Mouse (Mus musculus) stomach, embryonic 15.5 days (tissue): ENCODE measurements around the gene Chd2. TPM values are rescaled to one million over a fixed set of nuclear protein-coding genes. Genes with fewer than 3 reads are reported as not detected.
"Not testable (repeated sequence)": the region's sequence is repeated elsewhere in the genome, so short reads cannot be mapped to it uniquely, and the experiment has no call there.

Experiments used
- ATAC-seq: fragments of 200-750 bp; cut with Nextera tagmentation; 2 replicates; pipeline ENCODE4 v1.8.0; 2017; ENCODE audit warnings: low read depth, moderate number of reproducible peaks, moderate TSS enrichment; ENCODE audit not compliant: insufficient read depth, low FRiP score
- H3K27ac ChIP-seq: fragments of 300-500 bp; sonication (generic); 2 replicates; pipeline ENCODE4 v1.5.1; 2015; ENCODE audit warnings: mild to moderate bottlenecking, inconsistent platforms
- H3K27me3 ChIP-seq: fragments of 300-500 bp; sonication (generic); replicated peaks from 2 replicates; pipeline ENCODE4 v1.6.1; 2015; ENCODE audit warnings: inconsistent platforms
- H3K36me3 ChIP-seq: fragments of 300-500 bp; sonication (generic); 2 replicates; pipeline ENCODE4 v1.6.1; 2015; ENCODE audit warnings: inconsistent platforms
- H3K4me1 ChIP-seq: fragments of 300-500 bp; sonication (generic); 2 replicates; pipeline ENCODE4 v1.6.1; 2015; ENCODE audit warnings: inconsistent platforms
- H3K4me2 ChIP-seq: fragments of 300-500 bp; sonication (generic); 2 replicates; pipeline ENCODE4 v1.6.1; 2015; ENCODE audit warnings: mild to moderate bottlenecking, inconsistent platforms
- H3K4me3 ChIP-seq: fragments of 300-500 bp; sonication (generic); replicated peaks from 2 replicates; pipeline ENCODE4 v1.5.1; 2015; ENCODE audit warnings: inconsistent platforms
- H3K9ac ChIP-seq: fragments of 300-500 bp; sonication (generic); 2 replicates; pipeline ENCODE4 v1.6.1; 2015; ENCODE audit warnings: inconsistent platforms
- H3K9me3 ChIP-seq: fragments of 300-500 bp; sonication (generic); 2 replicates; pipeline ENCODE4 v1.6.1; 2016; ENCODE audit warnings: inconsistent platforms
- WGBS: fragments of 180-500 bp; shearing (Covaris S2); methylation state at CpG from one replicate; pipeline ENCODE4 v1.1.7; 2015; 5-methylcytosine and 5-hydroxymethylcytosine counted together
- polyA plus RNA-seq: library from polyadenylated mRNA; unstranded; fragments of >200 nt; fragmentation: Nextera tagmentation; extraction: Ambion mirVana; gene quantifications from 2 replicates; pipeline ENCODE4 v1.2.1, GENCODE M21; 2015

Chd2 gene
- polyA plus RNA-seq, 1 experiment from 2014 or later, result 43.3 TPM

DNA sequence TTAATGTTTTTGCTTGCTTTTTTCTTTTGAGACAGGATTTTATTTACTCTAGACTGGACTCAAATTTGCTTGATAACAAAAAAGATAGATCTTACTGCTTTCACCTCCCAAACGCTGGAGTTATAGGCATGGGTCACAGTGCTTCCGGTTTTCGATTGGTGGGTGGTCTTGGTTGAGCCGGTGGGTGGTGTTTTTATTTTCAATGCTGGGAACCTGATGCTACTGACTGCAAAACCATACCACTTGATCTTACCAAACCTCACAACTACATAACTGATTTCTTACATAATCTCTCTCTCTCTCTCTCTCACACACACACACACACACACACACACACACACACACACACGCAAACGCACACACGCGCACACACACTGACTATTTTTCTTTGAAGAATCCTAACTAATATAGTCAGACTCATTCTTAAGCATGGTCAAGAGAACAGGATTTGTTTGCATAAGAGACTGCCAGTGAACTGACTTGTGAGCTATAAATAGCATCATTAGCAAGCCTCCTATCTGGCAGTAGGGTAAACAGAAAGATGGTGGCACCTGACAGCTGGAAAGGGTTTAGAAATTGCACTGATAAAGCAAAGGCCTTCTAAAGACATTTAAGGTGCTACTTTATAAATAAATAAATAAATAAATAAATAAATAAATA, 37.6 kb upstream of the Chd2 start:
- peak; percentile 45; the same call in 1 of the 2 replicates for ATAC-seq
- Histone ChIP-seq H3K9ac (no peak overlapping the region), H3K4me3 (no peak overlapping the region), H3K27ac (peak overlapping the region; percentile 55), H3K9me3 (no peaks in the 10 kb centered on the region), H3K4me2 (no peak overlapping the region), H3K4me1 (peaks cover 16% of the 10 kb centered on the region), H3K36me3 (no peaks in the 10 kb centered on the region), H3K27me3 (no peaks in the 10 kb centered on the region)
- WGBS, result 23% methylated on average over 8 of the region's 8 CpGs

GRCm38 (mm10) chr7:73577888-73578421, 36.3 kb upstream of the Chd2 start:
- no peaks in the 10 kb centered on the region for H3K9me3 ChIP-seq

DNA sequence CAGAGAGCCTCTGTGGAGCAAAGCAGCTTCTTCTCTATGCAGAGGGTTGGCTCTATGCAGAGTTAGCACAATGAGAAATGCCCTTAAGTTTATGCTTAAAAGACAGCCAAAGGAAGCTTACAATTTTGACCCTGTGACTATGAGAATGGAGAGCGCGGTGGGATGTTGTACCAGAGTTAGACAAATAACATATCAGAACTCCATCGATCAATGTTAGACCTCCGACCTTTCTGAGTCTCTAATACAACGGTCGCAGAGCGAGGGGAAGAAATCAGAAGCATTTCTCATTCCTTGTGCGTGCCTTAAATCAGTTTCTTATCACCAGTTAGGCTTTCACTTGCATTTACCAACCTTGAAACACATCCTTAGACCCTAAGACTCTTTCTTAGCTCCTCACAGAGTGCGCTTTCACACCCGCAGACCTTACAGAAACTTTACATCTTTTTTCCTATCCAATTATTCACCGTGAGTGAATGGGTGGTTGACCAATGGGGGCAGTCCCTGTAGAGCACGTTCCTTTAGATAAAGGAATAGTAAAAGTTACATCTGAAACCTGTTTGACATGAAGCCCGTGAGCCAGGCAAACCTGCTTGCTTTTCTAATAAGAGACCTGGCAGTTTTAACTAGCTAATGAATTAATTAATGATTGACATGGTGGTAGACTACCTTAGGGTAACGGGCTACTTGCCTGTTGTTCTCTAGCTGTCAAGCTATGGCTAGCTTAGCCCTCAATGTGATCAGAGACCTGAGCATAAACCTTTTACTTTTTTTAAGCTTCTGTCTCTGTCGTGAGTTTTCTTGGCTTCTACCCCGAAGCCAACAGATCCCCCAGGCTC, 34.7 kb upstream of the Chd2 start:
- Histone ChIP-seq H3K27me3 (no peaks in the 10 kb centered on the region), H3K4me2 (peak overlapping the region; percentile 36), H3K4me3 (no peak overlapping the region), H3K36me3 (no peaks in the 10 kb centered on the region), H3K27ac (peak overlapping the region; percentile 44; the same call in 1 of the 2 replicates), H3K4me1 (0 out of 2 replicates have a peak, but pooled peaks cover 7% of the 10 kb centered on the region), H3K9me3 (no peaks in the 10 kb centered on the region), H3K9ac (no peak overlapping the region)
- peak; percentile 23; the same call in 1 of the 2 replicates for ATAC-seq
- 37% methylated on average over 16 of the region's 16 CpGs for WGBS

More at GRCm38 (mm10) chr7:73577888-73578421, 36.3 kb upstream of the Chd2 start:
- Histone ChIP-seq H3K36me3 (no peaks in the 10 kb centered on the region), H3K4me3 (no peak overlapping the region), H3K4me2 (no peak overlapping the region), H3K27me3 (no peaks in the 10 kb centered on the region), H3K4me1 (0 out of 2 replicates have a peak, but pooled peaks cover 7% of the 10 kb centered on the region), H3K9ac (no peak overlapping the region), H3K27ac (no peak overlapping the region)
- no peak for ATAC-seq
- WGBS, result 69% methylated on average over 6 of the region's 6 CpGs

- Histone ChIP-seq H3K4me2 (no peak overlapping the region), H3K27ac (no peak overlapping the region), H3K4me3 (no peak overlapping the region), H3K4me1 (0 out of 2 replicates have a peak, but pooled peaks cover 7% of the 10 kb centered on the region), H3K9ac (no peak overlapping the region), H3K27me3 (no peaks in the 10 kb centered on the region), H3K36me3 (no peaks in the 10 kb centered on the region), H3K9me3 (no peaks in the 10 kb centered on the region)
- ATAC-seq, result no peak
- WGBS, result 58% methylated on average over 8 of the region's 8 CpGs
Measured at GRCm38 (mm10) chr7:73575257-73575656, 33.6 kb upstream of the Chd2 start.

- H3K4me3 ChIP-seq, H3K4me1 ChIP-seq, ATAC-seq, H3K36me3 ChIP-seq, H3K9me3 ChIP-seq, H3K27me3 ChIP-seq, H3K4me2 ChIP-seq, H3K9ac ChIP-seq, H3K27ac ChIP-seq: not testable (repeated sequence)
- 50% methylated on average over 3 of the region's 3 CpGs for WGBS
Measured at GRCm38 (mm10) chr7:73574673-73575072, 33.0 kb upstream of the Chd2 start.

DNA sequence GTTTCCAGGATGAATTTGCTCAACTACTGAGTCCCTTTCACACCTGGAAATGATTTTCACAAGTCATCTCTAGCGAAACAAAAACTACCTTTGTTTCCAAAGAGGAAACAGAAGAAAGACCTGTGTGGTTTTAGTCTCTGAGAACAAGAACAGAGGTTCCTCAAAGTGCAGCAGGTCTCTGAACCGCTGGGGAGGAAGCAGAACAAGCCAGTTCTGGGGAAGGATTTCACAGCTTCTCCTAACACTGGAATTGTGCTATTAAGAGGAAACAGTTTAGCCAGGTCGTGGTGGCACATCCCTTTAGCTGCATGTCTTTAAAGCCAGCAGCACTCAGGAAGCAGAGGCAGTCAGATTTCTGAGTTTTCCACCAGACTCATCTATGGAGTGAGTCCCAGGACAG, 30.9 kb upstream of the Chd2 start:
- H3K36me3 ChIP-seq, result no peaks in the 10 kb centered on the region
- no peaks in the 10 kb centered on the region for H3K27me3 ChIP-seq
- no peaks in the 10 kb centered on the region for H3K9me3 ChIP-seq
- no peak overlapping the region for H3K4me2 ChIP-seq
- no peak overlapping the region for H3K4me3 ChIP-seq
- no peak for ATAC-seq
- H3K27ac ChIP-seq, result no peak overlapping the region
- WGBS, result 57% methylated on average over 3 of the region's 3 CpGs
- H3K4me1 ChIP-seq, result no peaks in the 10 kb centered on the region
- H3K9ac ChIP-seq, result no peak overlapping the region

- 89% methylated on average over 3 of the region's 3 CpGs for WGBS
- H3K9me3 ChIP-seq, result no peaks in the 10 kb centered on the region
- H3K4me1 ChIP-seq, result no peaks in the 10 kb centered on the region
- no peak overlapping the region for H3K4me3 ChIP-seq
- no peaks in the 10 kb centered on the region for H3K36me3 ChIP-seq
- no peaks in the 10 kb centered on the region for H3K27me3 ChIP-seq
- H3K9ac ChIP-seq, result no peak overlapping the region
- ATAC-seq, result no peak
- H3K4me2 ChIP-seq, result no peak overlapping the region
- no peak overlapping the region for H3K27ac ChIP-seq
Measured at GRCm38 (mm10) chr7:73568801-73569403, 27.3 kb upstream of the Chd2 start.

DNA sequence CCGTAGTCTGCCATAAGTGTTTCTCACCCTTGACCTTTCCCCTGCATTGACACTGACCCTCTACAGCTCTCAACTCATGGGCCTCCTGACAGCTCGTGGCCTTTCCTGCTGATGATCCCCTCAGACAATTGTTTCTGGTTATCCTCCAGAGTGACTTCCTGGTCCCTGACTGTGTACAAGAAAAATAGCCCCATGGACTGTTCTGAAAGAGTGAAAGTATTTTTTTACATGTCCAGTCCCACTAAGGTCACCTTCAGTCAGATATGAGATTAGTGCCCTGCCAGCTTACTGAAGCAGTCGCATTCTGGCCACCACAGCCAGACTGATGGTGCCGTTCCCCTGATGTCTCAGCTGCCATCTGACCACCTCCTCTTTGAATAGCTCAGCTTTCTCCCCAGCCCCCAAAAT, 26.1 kb upstream of the Chd2 start:
- Histone ChIP-seq H3K4me3 (no peak overlapping the region), H3K36me3 (no peaks in the 10 kb centered on the region), H3K9me3 (no peaks in the 10 kb centered on the region), H3K27me3 (no peaks in the 10 kb centered on the region), H3K4me2 (no peak overlapping the region), H3K27ac (no peak overlapping the region), H3K9ac (no peak overlapping the region), H3K4me1 (no peaks in the 10 kb centered on the region)
- 0 out of 2 replicates have a peak, but pooled peaks have one; percentile 18 for ATAC-seq
- 52% methylated on average over 4 of the region's 4 CpGs for WGBS

GRCm38 (mm10) chr7:73564131-73564530, 22.5 kb upstream of the Chd2 start:
- no peak for ATAC-seq
- Histone ChIP-seq H3K36me3 (no peaks in the 10 kb centered on the region), H3K27me3 (no peaks in the 10 kb centered on the region), H3K4me1 (peaks cover 6% of the 10 kb centered on the region; the same call in 1 of the 2 replicates), H3K9me3 (no peaks in the 10 kb centered on the region), H3K4me3 (no peak overlapping the region), H3K9ac (no peak overlapping the region), H3K27ac (no peak overlapping the region), H3K4me2 (no peak overlapping the region)
- 81% methylated on average over 6 of the region's 6 CpGs for WGBS

DNA sequence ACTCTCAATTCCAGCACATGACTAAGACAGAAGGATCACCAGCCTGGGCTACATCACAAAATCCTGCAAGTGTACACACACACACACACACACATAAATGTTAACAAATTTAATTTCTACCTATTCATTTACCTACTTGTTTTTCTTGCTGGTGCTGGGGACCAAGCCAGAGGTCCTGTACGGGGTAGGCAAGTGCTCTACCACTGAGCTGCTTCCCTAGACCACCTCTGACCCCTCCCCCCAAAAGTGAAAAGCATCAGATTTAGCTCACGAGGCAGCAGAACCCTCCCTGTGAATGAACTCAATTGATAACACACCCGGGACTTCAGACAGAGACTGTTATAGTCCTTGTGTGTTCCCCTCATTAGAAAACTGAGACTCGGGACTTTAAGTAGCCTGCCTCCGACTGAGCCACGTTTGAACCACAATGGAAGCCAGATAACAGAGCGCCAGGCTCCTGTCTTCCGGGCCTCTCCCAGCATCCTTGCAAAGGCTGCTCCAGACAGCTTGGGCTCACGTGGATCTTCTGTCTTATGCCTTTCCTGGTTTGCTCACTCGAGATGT, 19.9 kb upstream of the Chd2 start:
- Histone ChIP-seq H3K4me2 (no peak overlapping the region), H3K4me3 (no peak overlapping the region), H3K9ac (no peak overlapping the region), H3K27ac (no peak overlapping the region), H3K36me3 (no peaks in the 10 kb centered on the region), H3K4me1 (peaks cover 6% of the 10 kb centered on the region; the same call in 1 of the 2 replicates), H3K9me3 (no peaks in the 10 kb centered on the region), H3K27me3 (no peaks in the 10 kb centered on the region)
- 36% methylated on average over 10 of the region's 10 CpGs for WGBS
- no peak for ATAC-seq

DNA sequence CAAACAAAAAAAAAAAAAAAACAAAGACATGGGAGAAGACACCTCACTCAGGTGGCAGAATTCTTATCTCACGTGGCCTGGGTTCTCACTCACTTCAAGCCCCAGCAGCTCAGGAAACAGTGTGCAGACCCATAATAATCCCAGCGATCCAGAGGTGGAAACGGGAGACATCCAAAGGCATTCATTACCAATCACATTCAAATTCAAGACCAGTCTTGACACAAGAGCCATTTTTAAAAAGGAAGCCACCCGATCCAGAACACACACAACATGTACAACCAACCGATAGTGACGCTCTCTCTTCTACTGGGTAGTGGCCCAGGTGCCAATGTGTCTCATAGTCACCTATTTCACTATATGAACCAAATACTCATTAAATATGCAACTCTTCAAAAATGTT, 19.2 kb upstream of the Chd2 start:
- no peak overlapping the region for H3K9ac ChIP-seq
- no peaks in the 10 kb centered on the region for H3K9me3 ChIP-seq
- 96% methylated on average over 6 of the region's 6 CpGs for WGBS
- no peak overlapping the region for H3K4me2 ChIP-seq
- no peak overlapping the region for H3K4me3 ChIP-seq
- H3K27ac ChIP-seq, result no peak overlapping the region
- no peaks in the 10 kb centered on the region for H3K36me3 ChIP-seq
- H3K4me1 ChIP-seq, result peaks cover 6% of the 10 kb centered on the region; the same call in 1 of the 2 replicates
- no peaks in the 10 kb centered on the region for H3K27me3 ChIP-seq
- ATAC-seq, result no peak
